Mouse (Mus musculus) liver, embryonic 18 days (tissue): Measurements from ENCODE around the gene Glul. TPM values are rescaled to one million over a fixed set of nuclear protein-coding genes. Genes with fewer than 3 reads are reported as not detected.

ENCODE experiments used
- polyA plus RNA-seq: library from polyadenylated mRNA; depleted of rRNA; stranded (reverse); fragments of >200 nt; gene quantifications from 2 replicates; pipeline ENCODE4 v1.2.3, GENCODE M21; 2012; rRNA removed

Glul gene
- polyA plus RNA-seq: 162 and 185 TPM in 2 replicates

DNA sequence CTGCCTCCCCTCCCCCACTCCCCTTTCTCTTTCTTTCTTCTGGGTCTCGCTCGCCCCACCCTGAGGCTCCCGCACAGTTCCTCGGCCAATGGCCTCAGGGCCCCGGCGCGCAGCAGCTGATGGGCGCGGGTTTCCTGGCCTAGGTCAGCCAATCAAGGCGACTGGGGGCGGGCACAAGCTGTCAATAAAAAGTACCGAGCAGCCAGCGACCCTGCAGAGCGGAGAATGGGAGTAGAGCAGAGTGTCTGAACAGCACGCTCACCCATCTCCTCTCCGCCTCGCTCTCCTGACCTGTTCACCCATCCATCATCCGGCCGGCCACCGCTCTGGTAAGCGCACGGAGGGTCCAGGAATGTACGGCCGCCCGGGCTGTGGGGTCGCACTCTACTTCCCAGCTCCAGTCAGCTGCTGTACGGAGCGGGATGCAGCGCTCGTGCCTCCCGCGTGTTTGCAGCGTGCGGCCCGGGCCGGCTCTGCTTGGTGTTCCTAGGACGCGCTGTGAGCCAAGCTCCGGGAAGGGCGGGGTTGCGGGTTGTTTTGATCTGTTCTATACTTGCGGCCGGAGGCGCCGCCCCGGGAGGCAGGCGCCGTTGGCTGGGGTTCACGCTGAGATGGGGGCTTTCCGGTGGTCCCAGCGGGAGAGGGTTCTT lies at the start of gene Glul, which contains the start of gene Teddm2:
Gene Glul (plus strand): TSS at position 214 of the 650 bp plus-strand sequence.
Gene Teddm2 (minus strand): TSS at position 498 of the 650 bp plus-strand sequence.

DNA sequence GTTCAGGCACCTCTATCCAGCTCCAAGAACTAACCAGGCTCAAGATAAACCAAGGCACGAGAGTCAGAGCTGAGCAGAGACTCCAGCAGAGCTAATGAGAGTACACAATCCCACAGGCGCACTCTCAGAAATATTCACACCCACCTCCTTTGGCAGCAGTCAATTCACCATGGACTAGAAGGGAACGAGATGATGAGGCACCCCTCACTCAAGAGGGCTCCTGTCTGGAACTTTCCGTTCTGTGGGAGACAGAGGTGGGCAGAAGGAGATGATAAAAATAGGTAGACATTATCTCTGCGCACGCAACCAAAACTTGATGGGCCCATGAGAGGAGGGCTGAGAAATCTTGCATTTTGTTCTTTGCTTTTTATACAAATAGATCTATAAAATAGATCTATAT lies 25.7 kb upstream of the Glul start, which contains the start of gene Teddm1b:
Gene Teddm1b (plus strand): TSS at position 301 of the 400 bp plus-strand sequence.

DNA sequence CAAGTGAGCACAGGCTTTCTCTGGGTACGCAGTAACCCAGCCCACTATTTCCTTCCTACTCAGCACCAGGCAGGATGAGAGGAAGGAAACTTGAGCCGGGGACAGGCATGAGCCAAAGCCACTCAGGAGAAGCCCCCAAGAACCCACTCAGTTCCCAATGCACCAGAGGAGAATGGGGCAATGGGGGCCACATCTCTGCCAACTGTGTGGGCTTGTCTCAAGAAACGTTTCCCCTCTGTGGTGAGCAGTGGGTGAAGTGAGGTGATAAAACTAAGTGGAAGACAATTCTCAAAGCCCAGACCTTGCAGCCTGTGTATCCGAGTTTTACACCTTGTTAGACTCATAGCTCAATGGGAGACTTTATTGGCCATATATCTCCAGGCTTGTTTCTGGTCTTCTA lies 8.3 kb upstream of the Glul start, which contains the start of gene Teddm1a:
Gene Teddm1a (plus strand): TSS at position 301 of the 400 bp plus-strand sequence.

Other genes with a start within 250 kb of the Glul start
- 0.05 TPM in 2 replicates for gene Rgs8, start 246.9 kb upstream of the Glul start, polyA plus RNA-seq
- 19.9 and 24.9 TPM in 2 replicates for gene Rgs16, start 159.6 kb upstream of the Glul start, polyA plus RNA-seq
- 19.1 and 20.8 TPM in 2 replicates for gene Rnasel, start 150.5 kb upstream of the Glul start, polyA plus RNA-seq
- gene Rgsl1, start 55.8 kb upstream of the Glul start, polyA plus RNA-seq: 0.01 and 0.02 TPM in 2 replicates
- not detected in 2 replicates for gene Teddm1b, start 25.6 kb upstream of the Glul start, polyA plus RNA-seq
- not detected in 2 replicates for gene Teddm1a, start 8.2 kb upstream of the Glul start, polyA plus RNA-seq
- 0.25 and 0.30 TPM in 2 replicates for gene Teddm2, start 284 bp downstream of the Glul start, polyA plus RNA-seq